Mouse (Mus musculus) bone marrow macrophage, adult 2 months (primary cell): ENCODE measurements around the gene Ctnna2.

Experiments
- CTCF ChIP-seq: IDR thresholded peaks from 2 replicates; pipeline ENCODE4 v1.5.1; 2012; ENCODE audit warnings: low read depth, mild to moderate bottlenecking, low read length, moderate library complexity
- POLR2A ChIP-seq: IDR thresholded peaks from 2 replicates; pipeline ENCODE4 v1.6.1; 2012; ENCODE audit warnings: mild to moderate bottlenecking, low read depth, low read length, borderline replicate concordance

DNA sequence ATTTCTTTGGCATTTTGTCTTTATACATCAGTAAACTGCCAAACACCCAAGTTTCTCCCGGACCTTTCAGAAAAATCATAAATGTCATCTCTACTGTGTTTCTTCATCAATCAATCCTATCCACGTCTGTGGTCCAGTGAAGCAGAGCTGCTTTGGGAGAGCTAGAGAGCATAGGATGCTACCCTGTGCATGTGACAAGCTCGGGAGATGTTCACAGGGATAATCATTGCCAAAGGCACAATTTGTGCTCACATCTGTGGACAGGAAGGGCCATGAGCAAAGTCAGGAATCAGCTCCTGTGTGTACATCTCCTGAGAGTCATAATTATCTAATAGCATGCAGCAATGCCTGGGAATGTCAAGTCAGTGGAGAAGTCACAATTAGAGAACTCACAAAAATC lies 654.8 kb downstream of the Ctnna2 start:
- TF ChIP-seq CTCF (no peak), POLR2A (no peak)
